Mouse (Mus musculus) CD4-positive, CD25-positive, alpha-beta regulatory T cell, adult 4 months (primary cell): ENCODE results near the gene Slc2a8. TPM values are rescaled to one million over a fixed set of nuclear protein-coding genes. Genes with fewer than 3 reads are reported as not detected.

Experiments used
- ATAC-seq: one replicate; pipeline ENCODE4 v1.8.0; 2017
- polyA plus RNA-seq, 2 experiments: library from polyadenylated mRNA; unstranded; fragments of 100-300 nt; shearing (Covaris generic); gene quantifications; one replicate each; pipeline ENCODE4 v1.2.1; 2017

Gene Slc2a8
- polyA plus RNA-seq, 2 experiments from 2014 or later = 1.7 to 3.3 TPM

DNA sequence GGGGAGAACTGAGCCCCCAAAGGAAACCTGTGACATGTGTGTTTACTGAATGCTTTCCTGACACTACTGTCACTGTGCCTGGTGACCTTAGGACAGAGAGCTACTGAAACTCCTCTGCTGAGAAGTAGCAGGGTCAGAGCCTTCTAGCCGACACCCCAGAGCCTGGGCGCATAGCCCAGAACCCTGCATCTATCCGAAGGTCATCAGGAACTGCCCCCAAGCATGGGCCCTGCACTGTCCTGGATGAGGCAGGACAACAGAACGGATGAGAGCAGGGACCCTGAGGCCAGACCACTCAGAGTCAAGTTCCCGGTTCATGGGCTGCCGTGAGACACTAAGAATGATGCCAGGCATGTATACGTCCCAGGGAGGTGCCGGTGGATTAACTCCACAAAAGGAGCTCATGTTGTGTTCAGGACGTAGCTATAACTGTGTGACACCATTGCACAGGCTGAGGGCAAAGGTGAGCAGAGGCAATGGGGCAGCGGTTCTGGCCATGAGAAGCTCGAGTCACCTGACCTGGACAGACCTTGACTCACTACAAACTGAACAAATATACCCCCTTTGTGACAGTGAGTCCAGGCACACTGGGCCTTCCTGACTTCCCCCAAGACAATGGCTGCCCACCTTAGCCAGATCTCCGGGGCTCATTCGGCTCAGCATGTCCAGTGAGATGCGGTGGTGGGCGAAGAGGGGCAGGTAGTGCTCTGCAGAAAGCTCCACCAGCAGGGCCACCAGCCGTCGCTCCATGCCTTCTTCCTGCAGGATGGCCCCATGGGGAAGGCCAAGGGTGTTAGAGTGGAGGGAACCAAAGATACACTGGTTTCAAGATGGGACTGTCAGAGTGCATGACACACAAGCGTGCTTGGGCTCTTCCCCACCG, 52.7 kb downstream of the Slc2a8 start:
- ATAC-seq = no peak

DNA sequence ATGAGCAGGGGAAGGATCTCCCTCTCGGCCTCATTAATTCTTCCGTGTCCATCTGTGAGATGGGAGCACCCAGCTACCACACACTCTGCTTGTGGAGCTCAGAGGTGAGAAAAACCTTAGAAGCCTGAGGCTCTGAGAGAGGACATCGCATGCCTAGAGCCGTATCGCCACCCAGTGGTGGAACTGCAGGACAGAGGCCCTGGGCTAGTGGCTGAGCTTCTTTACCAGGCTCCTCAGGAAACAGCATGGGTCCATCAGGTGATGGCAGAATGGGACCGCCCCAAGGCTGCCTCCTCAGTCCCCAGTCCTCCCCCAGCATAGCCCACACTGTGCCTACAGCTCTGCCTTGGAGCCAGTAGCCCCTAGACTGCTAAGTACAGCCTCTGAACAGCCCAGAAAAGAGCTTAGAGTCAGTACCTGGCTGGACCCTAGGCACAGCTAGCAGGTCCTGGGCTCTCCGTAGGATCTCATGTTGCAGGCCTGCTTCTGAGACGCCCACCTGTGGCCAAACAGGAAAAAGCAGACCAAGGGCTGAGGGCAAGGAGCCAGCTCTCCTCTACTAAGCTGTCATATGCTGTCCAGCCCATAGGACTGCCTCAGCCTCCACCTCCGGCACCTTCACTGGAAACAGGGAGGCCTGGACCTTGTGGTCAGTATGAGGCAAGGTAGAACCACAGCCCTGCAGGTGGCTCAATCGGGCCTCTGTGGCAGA, 53.5 kb downstream of the Slc2a8 start:
- no peak for ATAC-seq

DNA sequence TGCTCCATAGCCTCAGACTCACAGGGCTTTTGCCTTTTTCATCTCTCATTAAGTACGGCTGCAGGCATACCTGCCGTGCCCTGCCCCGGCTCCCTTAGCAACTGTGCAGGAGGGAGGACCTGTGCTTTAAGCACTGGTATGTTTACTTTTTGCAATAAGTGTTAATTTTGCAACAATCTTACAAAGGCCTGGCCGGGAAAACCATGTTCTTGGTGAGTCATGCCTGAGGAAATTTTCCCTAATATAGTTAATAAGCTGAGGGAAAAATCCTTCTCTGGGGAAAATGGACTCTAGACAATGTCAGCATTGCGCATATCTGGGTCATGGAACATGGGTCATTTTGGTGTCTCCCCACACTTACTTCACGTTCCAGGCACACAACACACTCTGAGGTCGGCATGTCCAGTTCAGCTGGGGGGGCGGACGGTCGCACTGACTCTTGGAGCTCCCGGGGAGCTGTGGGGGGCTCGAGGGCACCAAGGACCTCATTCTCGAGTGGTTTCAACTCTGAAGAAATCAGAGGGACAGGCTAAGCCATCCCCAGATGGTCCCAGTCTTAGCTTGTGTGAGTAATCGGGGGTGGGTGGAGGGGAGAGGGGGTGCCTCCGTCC, 54.2 kb downstream of the Slc2a8 start:
- ATAC-seq = no peak

DNA sequence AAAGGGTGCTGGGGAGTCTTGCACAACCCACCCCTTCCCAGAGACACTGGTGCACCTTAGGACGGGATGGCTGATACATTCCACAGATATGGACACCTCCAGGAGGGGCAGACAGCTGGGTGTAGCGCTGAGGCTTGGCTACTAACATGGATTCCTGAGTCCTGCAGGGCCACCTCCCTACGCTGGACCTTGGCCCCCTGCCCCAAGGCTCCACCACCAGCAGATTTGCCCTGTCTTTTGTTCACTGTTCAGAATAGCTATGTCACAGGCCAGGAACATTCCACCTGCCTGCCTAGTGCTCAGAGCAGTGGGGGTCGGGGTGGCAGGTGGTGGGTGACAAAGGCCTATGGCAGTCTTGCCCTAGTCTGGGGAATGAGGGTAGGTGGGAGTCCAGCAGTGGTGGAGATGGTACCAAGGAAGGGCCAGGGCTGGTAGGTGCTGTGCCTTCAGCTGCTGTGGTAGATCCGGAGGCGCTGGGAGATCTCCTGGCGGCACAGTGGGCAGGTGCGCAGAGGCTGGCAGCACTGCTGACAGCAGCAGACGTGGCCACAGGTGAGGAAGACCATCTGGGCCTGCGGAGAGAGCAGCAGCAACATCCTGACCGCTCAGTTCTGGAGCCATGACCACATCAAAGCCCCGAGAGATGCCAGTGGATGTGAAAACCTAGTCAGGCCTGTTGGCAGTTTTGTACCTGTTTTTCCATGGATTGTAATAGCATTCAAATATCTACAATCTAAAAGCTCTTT, 55.4 kb downstream of the Slc2a8 start:
- no peak for ATAC-seq

DNA sequence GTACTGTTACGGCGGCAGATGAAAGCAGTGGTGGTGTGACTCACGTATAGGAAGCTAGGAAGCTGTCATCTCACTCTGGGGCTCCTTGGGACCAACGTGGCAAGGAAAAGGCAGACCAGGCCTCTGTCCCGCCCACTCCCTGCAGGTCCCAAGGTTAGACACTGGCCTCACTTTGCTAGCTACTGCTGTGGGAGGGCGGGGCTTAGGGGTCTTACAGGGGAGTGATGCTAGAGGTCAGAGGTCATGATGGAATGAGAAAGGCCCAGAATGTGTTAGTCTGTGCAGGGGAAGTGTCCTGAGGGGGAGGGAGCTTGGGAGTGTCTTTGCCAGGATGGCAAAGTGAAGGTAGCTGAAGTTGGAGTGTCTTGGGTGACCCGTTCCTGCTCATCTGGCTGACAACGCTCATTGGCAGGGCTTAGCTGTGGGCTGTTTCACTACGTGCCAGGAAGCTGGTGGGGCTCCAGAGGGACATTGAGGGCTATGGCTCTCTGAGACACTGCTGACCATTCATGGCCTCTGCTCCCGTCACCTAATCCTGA, 57.5 kb downstream of the Slc2a8 start:
- ATAC-seq = no peak

DNA sequence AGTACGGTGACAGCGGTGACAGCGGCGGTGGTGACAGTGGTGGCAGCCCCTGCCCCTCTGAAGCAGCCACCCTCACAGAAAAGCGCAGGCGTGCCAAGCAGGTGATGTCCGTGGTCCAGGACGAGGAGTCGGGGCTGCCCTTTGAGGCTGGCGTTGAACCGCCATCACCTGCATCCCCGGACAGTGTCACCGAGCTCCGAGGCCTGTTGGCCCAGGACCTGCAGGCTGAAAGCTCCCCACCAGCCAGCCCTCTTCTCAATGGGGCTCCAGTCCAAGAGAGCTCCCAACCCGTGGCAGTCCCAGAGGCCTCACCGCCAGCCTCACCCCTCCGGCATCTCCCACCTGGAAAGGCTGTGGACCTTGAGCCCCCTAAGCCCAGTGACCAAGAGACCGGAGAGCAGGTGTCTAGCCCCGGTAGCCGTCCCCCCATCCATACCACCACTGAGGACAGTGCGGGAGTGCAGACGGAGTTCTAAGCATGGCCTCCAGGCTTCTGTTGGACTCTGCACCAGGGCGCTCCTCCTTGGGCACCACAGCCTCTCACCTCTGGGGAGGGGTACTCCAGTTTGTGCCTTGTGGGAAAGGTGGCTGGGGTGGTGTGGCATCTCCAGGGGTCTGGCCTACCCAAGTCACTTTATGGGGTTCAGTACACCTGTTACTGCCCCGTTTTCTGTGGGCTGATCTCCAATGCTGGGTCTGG, 58.2 kb downstream of the Slc2a8 start:
- ATAC-seq = no peak

Other genes starting within 250 kb of the Slc2a8 start
- under 1 TPM in 1 of 2 experiments, not detected in 1; 0.58 TPM for gene 6330409D20Rik, start 241.1 kb downstream of the Slc2a8 start, polyA plus RNA-seq
- gene Tor2a, start 224.8 kb downstream of the Slc2a8 start, polyA plus RNA-seq = 10 to 100 TPM; 64.5 to 84.5 TPM
- gene Ttc16, start 206.4 kb downstream of the Slc2a8 start, polyA plus RNA-seq = 1 to 10 TPM; 1.4 to 1.6 TPM
- gene Ptrh1, start 206.3 kb downstream of the Slc2a8 start, polyA plus RNA-seq = 1 to 10 TPM; 2.9 to 3.8 TPM
- gene Cfap157, start 197.7 kb downstream of the Slc2a8 start, polyA plus RNA-seq = 1 to 10 TPM; 1.5 to 2.4 TPM
- 1 to 10 TPM; 4.2 to 4.7 TPM for gene Stxbp1, start 134.8 kb downstream of the Slc2a8 start, polyA plus RNA-seq
- gene Fam129b, start 106.0 kb downstream of the Slc2a8 start, polyA plus RNA-seq = 1 to 10 TPM in 1 of 2 experiments, under 1 TPM in 1; 0.97 to 1.0 TPM
- 100 to 1,000 TPM in 1 of 2 experiments, 10 to 100 TPM in 1; 43.5 to 613 TPM for gene Rpl12, start 20.5 kb downstream of the Slc2a8 start, polyA plus RNA-seq
- 10 to 100 TPM in 1 of 2 experiments, 1 to 10 TPM in 1; 5.5 to 11.1 TPM for gene Lrsam1, start 20.5 kb downstream of the Slc2a8 start, polyA plus RNA-seq
- under 1 TPM in 1 of 2 experiments, not detected in 1; 0.30 TPM for gene Garnl3, start 149.6 kb upstream of the Slc2a8 start, polyA plus RNA-seq
- 10 to 100 TPM in 1 of 2 experiments, 1 to 10 TPM in 1; 7.6 to 16.5 TPM for gene Angptl2, start 234.0 kb upstream of the Slc2a8 start, polyA plus RNA-seq